Mouse (Mus musculus): ENCODE results near the gene 2210016L21Rik.

DNA sequence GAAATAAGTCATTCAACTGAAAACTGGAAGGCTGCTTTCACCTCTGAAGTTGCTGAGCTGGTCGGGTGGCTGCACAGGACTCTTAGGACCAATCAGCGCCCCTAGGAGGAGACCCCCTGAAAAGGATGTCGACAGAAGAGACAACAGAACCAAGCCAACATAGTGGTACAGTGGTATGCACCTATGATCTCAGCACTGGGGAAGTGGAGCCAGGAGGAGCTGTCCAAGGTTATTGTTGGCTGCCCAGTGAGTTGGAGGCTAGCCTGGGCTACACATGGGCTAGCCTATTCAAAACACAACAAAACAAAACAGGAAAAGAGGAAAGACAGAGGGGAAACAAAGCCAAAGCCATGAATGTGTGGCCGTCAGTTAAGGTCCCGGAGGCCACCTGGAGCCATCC lies 16.1 kb downstream of the 2210016L21Rik start:
- TF ChIP-seq CTCF (IDR thresholded peaks at IDR 0.05) = no peak
- TF ChIP-seq EP300 (IDR thresholded peaks at IDR 0.05) = no peak
